Mouse (Mus musculus) central nervous system, embryonic 18 days (tissue): ENCODE data around the gene Krit1. TPM values are rescaled to one million over a fixed set of nuclear protein-coding genes. Genes with fewer than 3 reads are reported as not detected.

Source experiments
- polyA plus RNA-seq: library from polyadenylated mRNA; depleted of rRNA; stranded (reverse); fragments of >200 nt; gene quantifications from 2 replicates; pipeline ENCODE4 v1.2.3, GENCODE M21; 2012; rRNA removed

Krit1 gene
- 46.6 and 50.3 TPM in 2 replicates for polyA plus RNA-seq

DNA sequence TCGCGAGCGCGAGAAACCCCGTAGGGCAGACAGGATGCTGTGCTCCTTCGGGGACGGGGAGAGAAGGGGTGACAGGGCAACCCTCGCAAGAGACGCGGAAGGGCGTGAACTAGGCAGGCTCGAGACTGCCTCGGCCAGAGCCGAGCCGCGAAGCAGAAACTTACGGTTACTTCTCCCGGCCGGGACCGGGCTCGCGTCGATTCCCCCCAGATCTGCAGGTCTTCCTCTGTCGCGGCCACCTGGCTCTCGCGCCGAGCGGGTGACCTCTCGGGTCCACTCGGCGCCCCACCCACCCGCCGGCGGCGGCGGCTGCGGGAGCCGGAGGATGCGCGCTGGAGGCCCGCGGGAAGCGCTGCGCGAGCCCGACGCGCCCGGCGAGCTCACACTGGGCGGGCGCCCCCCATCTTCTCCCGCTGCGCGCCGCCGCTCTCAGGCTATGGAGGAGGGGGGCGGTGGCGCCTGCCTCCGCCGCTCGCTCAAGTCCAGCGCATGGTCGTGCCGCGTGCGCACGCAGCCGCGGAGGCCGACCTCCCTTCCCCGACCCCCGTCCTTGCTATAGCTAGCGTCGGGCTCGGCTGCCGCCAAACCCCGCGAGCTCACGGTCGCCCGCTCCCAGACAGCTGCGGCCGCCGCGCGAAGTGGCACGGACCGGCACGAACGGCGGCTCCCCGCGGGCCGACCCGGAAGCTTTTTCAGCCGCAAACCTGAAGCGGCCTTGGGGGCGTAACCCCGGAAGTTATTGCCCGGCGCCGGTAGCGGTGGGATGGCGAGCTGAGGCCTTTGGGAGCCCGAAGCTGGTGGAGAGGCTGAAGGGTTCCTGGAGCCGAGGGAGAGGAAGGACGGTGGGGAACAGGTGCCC lies at the start of gene Krit1, which contains the start of gene Ankib1:
Krit1 (plus strand) TSS at position 752 of the 859 bp plus-strand sequence.
Ankib1 (minus strand) TSS at position 493 of the 859 bp plus-strand sequence.

GRCm38 (mm10) chr5:3845026-3845425 lies 42.0 kb downstream of the Krit1 start, which contains the start of gene Lrrd1:
Lrrd1 (plus strand) TSS chr5:3845173.

DNA sequence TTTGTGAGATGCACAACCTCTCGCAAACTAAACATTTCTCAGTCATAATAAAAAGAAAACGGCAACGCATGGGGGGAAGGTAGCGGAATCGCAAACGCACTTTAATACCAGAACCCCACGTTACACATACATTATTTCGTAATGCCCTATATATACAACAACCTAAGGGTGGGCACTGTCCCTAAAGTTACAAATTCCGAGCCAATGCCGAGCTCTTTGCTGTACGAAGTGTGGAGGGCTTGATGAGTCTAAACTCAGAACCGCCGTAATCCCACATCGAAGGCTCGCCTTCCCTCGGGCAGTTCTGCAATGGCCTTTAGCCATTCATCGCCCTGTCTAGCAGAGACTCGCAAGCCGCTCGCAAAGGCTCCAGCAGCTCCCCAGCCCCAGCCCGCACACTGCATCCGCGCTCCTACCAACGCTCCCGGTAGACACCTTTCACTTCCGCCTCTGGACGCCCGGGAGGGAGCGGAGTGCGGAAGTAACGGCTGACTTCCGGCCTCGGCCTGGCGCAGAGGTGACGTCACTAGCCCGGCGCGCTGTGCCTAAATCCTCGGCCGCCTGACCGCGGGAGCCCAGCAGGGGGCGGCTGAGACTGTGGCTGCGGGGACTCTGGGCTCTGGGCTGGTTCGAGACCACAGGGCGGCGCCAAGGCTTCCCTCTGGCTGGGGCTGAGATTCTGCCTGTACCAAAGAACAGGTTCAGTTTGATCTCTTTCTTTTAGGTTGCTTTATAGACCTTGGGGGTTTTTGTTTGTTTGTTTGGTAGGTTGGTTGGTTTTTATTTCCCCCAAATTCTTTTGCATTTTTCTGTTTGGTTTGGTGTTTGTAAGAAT lies 90.7 kb downstream of the Krit1 start, which contains the start of gene Mterf1a:
Mterf1a (minus strand) TSS at position 475 of the 835 bp plus-strand sequence.

Other genes starting within 250 kb of the Krit1 start
- gene 1700109H08Rik, start 231.6 kb upstream of the Krit1 start, polyA plus RNA-seq: 4.7 and 5.5 TPM in 2 replicates
- gene Pex1, start 207.1 kb upstream of the Krit1 start, polyA plus RNA-seq: 26.1 and 26.7 TPM in 2 replicates
- 10.7 and 11.1 TPM in 2 replicates for gene Rbm48, start 206.6 kb upstream of the Krit1 start, polyA plus RNA-seq
- gene Tmbim7, start 152.0 kb upstream of the Krit1 start, polyA plus RNA-seq: not detected in 2 replicates
- gene Gatad1, start 146.0 kb upstream of the Krit1 start, polyA plus RNA-seq: 60.0 and 68.1 TPM in 2 replicates
- 22.8 and 24.2 TPM in 2 replicates for gene Ankib1, start 259 bp upstream of the Krit1 start, polyA plus RNA-seq
- 0.05 and 0.06 TPM in 2 replicates for gene Lrrd1, start 42.0 kb downstream of the Krit1 start, polyA plus RNA-seq
- 5.8 and 6.4 TPM in 2 replicates for gene Mterf1a, start 90.7 kb downstream of the Krit1 start, polyA plus RNA-seq
- gene Akap9, start 124.9 kb downstream of the Krit1 start, polyA plus RNA-seq: 72.9 and 73.5 TPM in 2 replicates